Mouse (Mus musculus): ENCODE results near the gene Plac1.

Gene Plac1

GRCm38 (mm10) chrX:53041006-53041405 lies 198.9 kb downstream of the Plac1 start:
- peak; percentile 22 for DNase-seq

GRCm38 (mm10) chrX:53040138-53040537 lies 199.8 kb downstream of the Plac1 start:
- DNase-seq, result no peak

DNA sequence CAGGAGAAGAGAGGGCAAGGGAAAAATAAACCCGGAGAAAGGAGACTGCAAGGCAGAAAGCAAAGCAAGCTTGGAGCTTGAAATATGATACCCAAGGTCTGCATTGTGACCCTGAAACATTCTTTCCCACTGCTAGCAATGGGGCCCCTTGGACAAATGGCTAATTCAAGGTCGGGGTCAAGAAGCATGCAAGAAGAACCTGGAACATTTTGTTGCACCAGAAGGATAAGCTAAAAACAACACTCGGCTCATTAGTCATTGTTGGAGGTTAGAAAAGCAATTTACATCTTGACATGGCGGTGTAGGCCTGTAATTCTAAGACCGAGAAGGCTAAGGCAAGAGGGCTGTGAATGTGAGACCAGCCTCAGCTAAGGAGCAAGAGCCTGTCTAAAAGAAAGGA lies 200.3 kb downstream of the Plac1 start:
- no peak for DNase-seq

DNA sequence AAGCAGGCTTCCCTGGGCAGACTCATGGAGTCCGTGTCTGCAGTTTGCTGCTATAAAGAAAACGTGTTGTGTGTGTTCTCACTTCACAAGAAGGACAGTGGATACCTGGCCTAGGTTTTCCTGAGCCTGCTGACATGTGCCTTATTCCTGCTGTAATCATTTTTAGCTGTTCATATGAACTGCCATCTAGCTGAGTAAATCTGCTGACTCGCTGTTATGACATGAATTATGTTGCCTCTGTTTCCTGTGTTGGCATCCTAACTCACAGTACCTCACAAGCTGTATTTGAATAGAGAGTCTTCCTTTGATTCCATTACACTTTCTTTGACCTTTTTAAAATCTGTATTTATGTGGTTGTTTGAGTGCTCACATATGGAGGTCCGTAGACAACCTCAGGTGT lies 201.7 kb downstream of the Plac1 start:
- DNase-seq, result no peak

- no peak for DNase-seq
These were observed 210.4 kb downstream of the Plac1 start for GRCm38 (mm10) chrX:53029559-53029958.

- DNase-seq, result peak; percentile 46
These were observed 214.3 kb downstream of the Plac1 start for GRCm38 (mm10) chrX:53025471-53026223.

- DNase-seq, result peak; percentile 35
These were observed 215.6 kb downstream of the Plac1 start for GRCm38 (mm10) chrX:53024268-53024667.

DNA sequence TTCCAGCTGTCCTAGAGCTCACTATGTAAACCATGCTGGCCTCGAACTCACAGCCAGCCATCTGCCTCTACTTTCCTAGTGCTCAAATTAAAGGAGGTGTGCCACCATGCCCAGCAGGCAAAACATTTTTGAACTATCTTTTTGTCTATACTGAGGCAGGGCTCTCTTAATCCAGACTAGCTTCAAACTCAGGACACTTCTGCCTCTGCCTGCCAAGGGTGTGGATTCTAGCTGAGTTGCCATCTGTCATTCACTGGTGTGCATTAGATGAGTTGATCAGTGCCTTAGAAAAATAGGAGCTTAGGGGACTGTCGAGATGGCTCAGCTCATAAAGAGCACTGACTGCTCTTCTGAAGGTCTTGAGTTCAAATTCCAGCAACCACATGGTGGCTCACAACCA lies 216.9 kb downstream of the Plac1 start:
- no peak for DNase-seq

Data from kidney, postnatal 10 days (tissue).